Mouse (Mus musculus) fat pad, adult 2 months (tissue): ENCODE results near the gene Hs3st2.

ENCODE experiments used
- DNase-seq: peaks from one replicate; pipeline ENCODE4 v3.0.0-alpha.2; 2011; ENCODE audit warnings: low read depth, low spot score; ENCODE audit errors: extremely low read depth

The Hs3st2 gene

GRCm38 (mm10) chr7:121456716-121457115, 65.1 kb downstream of the Hs3st2 start:
- DNase-seq = no peak

GRCm38 (mm10) chr7:121458075-121458474, 66.4 kb downstream of the Hs3st2 start:
- DNase-seq = no peak

GRCm38 (mm10) chr7:121460626-121461025, 69.0 kb downstream of the Hs3st2 start:
- no peak for DNase-seq

GRCm38 (mm10) chr7:121464441-121464840, 72.8 kb downstream of the Hs3st2 start:
- DNase-seq = no peak

- no peak for DNase-seq
These were observed 73.5 kb downstream of the Hs3st2 start for GRCm38 (mm10) chr7:121465111-121465510.

- DNase-seq = no peak
These were observed 74.7 kb downstream of the Hs3st2 start for GRCm38 (mm10) chr7:121466331-121466730.

- no peak for DNase-seq
These were observed 77.8 kb downstream of the Hs3st2 start for GRCm38 (mm10) chr7:121469435-121469834.

GRCm38 (mm10) chr7:121478302-121478701, 86.6 kb downstream of the Hs3st2 start:
- no peak for DNase-seq

GRCm38 (mm10) chr7:121480106-121480505, 88.4 kb downstream of the Hs3st2 start:
- no peak for DNase-seq

- no peak for DNase-seq
These were observed 92.9 kb downstream of the Hs3st2 start for GRCm38 (mm10) chr7:121484590-121484989.

GRCm38 (mm10) chr7:121485266-121485665, 93.6 kb downstream of the Hs3st2 start:
- no peak for DNase-seq

GRCm38 (mm10) chr7:121487291-121487690, 95.6 kb downstream of the Hs3st2 start:
- DNase-seq = no peak

GRCm38 (mm10) chr7:121489401-121489800, 97.7 kb downstream of the Hs3st2 start:
- DNase-seq = peak; percentile 91

GRCm38 (mm10) chr7:121491455-121492005, 99.9 kb downstream of the Hs3st2 start:
- no peak for DNase-seq

GRCm38 (mm10) chr7:121500516-121500915, 108.9 kb downstream of the Hs3st2 start:
- no peak for DNase-seq

- DNase-seq = no peak
These were observed 110.0 kb downstream of the Hs3st2 start for GRCm38 (mm10) chr7:121501666-121502065.

GRCm38 (mm10) chr7:121516727-121517126, 125.1 kb downstream of the Hs3st2 start:
- no peak for DNase-seq

GRCm38 (mm10) chr7:121517165-121517591, 125.5 kb downstream of the Hs3st2 start:
- DNase-seq = no peak

- DNase-seq = peak; percentile 52
These were observed 130.5 kb downstream of the Hs3st2 start for GRCm38 (mm10) chr7:121522125-121522524.

GRCm38 (mm10) chr7:121529023-121529422, 137.4 kb downstream of the Hs3st2 start:
- DNase-seq = no peak

GRCm38 (mm10) chr7:121533639-121534038, 142.0 kb downstream of the Hs3st2 start:
- no peak for DNase-seq

GRCm38 (mm10) chr7:121534386-121534785, 142.7 kb downstream of the Hs3st2 start:
- no peak for DNase-seq

- DNase-seq = no peak
These were observed 144.3 kb downstream of the Hs3st2 start for GRCm38 (mm10) chr7:121535987-121536386.
